Mouse (Mus musculus): ENCODE measurements around the gene Prps1l1.

The Prps1l1 gene

DNA sequence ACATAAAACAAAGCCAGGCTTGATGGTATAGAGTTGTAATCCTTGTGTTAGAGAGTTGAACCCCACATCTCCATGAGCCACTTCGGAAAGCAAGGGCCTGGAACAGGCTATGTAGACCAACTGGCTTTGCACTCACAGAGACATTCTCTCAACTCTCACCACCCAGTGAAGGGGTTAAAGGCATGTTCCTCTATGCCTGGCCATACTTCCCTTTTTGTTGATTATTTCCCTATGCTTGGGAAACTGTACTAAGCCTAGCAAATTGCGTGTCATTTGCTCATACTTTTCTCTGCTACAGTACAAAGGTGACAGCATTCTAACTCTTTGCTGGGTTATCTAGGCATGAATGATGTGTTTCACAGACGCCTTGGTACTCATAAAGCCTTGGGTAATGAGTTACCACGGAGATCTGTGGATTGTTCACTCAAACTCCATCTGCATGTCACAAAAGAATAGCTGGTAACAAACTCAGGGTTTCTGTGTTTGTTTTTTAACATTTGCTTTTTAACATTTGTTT, 41.4 kb downstream of the Prps1l1 start:
- DNase-seq (ENCODE audit: low spot score in 2 of 2), result no peak

DNA sequence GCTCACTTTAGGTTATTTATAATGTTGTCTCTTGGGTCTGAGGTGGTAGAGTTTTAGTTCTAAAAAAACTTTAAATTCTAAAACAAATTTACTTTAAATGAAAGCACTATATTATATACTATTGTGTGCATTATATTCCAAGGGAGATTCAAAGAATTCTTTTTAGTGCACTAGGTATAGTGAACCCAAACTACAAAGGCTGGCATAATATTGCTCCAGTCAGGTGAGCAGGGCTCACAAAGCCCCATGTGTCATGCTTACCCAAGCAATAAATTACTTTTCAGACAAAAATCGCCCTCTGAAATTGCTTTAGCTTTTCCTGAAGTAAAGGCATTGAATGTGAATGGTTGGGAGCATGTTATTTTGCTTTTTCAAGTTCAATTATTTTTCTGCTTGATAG, 43.0 kb downstream of the Prps1l1 start:
- no peak for DNase-seq (ENCODE audit: low spot score in 2 of 2)
